Mouse (Mus musculus): ENCODE measurements around the gene Znhit3.

DNA sequence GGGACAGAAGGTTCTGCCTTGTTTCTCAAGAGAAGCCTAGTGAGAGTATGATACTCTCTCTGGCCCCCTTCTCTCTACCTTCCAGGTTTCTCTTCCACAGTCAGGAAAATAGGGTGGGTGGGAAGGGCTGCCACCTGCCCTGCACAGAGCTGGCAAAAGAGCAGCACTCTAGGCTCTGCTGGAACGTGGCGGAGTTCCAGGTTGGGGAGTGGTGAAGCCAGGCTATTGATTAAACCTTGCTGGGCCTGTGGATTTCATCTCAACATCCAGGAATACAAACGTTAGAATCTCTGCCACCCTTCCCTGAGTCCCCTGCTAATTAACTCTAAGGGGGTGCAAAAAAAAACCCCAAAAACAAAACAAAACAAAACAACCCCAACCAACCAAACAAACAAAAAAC lies 32.4 kb upstream of the Znhit3 start:
- TF ChIP-seq EP300 (IDR thresholded peaks at IDR 0.05) (no peak), CTCF (IDR thresholded peaks at IDR 0.05) (no peak)

Data from lung, postnatal 0 days (tissue).